Mouse (Mus musculus): Measurements from ENCODE around the gene Cfdp1. TPM values are rescaled to one million over a fixed set of nuclear protein-coding genes. Genes with fewer than 3 reads are reported as not detected.
A peak's percentile ranks its signal among the peaks of the same experiment; 100 is the strongest.

The Cfdp1 gene
- total and polyA plus RNA-seq, 2 experiments from 2014 or later: 121 to 195 TPM

DNA sequence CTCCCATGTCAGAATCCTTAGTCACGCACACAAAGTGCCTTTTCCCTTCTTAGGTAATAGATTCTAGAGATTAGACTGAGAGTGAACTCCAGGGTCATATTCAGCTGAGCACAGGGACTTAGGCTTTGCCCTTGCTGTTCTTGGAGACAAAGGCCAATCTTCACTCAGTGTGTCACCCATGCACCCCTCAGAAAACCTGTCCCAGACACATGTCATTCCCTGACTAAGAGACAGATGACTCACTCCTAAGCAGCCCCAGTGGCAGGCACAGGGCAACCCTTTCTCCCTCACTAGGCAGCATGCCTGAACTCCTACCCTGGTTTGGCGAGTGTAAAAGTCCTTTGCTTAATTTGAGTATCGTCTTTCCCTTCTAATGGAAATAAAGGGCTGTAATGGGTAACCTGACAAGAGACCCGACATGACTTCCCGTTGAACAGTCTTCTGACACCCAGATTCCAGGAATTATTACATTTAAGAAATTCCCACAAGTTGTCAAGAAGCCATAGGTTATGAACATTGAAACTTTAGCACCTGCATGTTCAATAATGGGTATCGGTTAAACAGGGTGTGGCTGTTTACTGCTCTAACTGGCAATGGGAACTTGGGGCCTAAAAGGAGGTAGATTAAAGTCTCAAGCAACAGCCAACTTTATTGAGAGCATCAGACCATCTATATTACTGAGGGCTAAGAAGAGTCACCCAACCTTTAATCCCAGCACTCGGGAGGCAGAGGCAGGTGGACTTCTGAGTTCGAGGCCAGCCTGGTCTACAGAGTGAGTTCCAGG lies 106.0 kb downstream of the Cfdp1 start:
- Histone ChIP-seq H3K27me3 (ENCODE audit: insufficient read depth, low read length) (no peaks in the 10 kb centered on the region), H3K4me2 (ENCODE audit: low read depth) (no peak overlapping the region), H3K27ac (ENCODE audit: low read depth, low read length) (no peak overlapping the region), H3K36me3 (ENCODE audit: insufficient read depth) (no peaks in the 10 kb centered on the region), H3K4me1 (ENCODE audit: insufficient read depth) (peaks cover 15% of the 10 kb centered on the region), H3K9ac (no peak overlapping the region), H3K9me3 (ENCODE audit: low read length) (no peaks in the 10 kb centered on the region), H3K4me3 (ENCODE audit: low read depth, low read length) (no peak overlapping the region)
- WGBS: 84% methylated on average over 8 of the region's 8 CpGs
- DNase-seq: no peak
- ATAC-seq: no peak
- TF ChIP-seq CTCF (IDR thresholded peaks at IDR 0.05; ENCODE audit: low read depth): no peak

DNA sequence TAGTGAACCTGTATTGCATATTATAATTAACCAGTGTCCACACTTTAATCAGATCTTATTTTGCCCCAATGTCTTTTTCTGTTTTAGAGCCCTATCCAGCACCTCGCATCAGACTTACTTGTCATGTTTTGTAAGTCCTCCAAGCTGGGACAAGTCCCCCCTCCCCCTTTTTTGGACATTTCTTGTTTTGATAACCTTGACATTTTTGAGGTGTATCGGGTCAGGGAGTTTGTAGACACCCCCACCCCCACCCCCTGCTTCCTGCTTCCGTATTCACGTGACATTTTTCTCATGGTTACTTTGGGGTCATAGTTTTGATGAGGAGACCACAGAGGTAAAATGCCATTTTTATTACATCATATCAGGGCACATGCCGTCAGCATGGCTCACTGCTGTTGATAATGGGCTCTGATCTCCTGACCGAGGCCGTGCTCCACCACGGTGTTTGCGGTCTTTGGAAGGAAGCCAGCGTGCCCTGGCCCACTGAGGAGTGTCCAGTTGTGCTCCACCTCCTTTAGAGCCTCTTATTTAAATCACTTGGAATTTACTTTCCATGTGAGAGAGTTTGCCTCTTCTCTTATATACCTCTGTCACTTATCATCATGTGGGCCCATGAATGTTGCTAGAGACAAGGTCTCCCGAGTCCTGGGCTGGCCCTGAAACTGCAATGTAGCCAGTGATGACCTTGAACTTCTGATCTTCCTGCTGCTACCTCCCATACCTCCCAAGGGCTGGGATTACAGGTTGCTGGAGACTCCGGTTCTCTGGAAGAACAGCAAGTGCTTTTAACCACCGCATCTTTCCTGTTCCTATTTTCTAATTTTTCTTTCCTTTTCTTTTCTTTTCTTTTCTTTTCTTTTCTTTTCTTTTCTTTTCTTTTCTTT lies 107.3 kb downstream of the Cfdp1 start:
- ATAC-seq (no peak), DNase-seq (no peak)
- peaks cover 21% of the 10 kb centered on the region for H3K4me1 ChIP-seq (ENCODE audit: insufficient read depth)
- no peak overlapping the region for H3K4me2 ChIP-seq (ENCODE audit: low read depth)
- no peaks in the 10 kb centered on the region for H3K27me3 ChIP-seq (ENCODE audit: insufficient read depth, low read length)
- WGBS: 77% methylated on average over 13 of the region's 13 CpGs
- no peak for TF ChIP-seq CTCF (IDR thresholded peaks at IDR 0.05; ENCODE audit: low read depth)
- H3K4me3 ChIP-seq (ENCODE audit: low read depth, low read length): no peak overlapping the region
- no peaks in the 10 kb centered on the region for H3K9me3 ChIP-seq (ENCODE audit: low read length)
- no peaks in the 10 kb centered on the region for H3K36me3 ChIP-seq (ENCODE audit: insufficient read depth)
- H3K27ac ChIP-seq (ENCODE audit: low read depth, low read length): no peak overlapping the region
- H3K9ac ChIP-seq: no peak overlapping the region

DNA sequence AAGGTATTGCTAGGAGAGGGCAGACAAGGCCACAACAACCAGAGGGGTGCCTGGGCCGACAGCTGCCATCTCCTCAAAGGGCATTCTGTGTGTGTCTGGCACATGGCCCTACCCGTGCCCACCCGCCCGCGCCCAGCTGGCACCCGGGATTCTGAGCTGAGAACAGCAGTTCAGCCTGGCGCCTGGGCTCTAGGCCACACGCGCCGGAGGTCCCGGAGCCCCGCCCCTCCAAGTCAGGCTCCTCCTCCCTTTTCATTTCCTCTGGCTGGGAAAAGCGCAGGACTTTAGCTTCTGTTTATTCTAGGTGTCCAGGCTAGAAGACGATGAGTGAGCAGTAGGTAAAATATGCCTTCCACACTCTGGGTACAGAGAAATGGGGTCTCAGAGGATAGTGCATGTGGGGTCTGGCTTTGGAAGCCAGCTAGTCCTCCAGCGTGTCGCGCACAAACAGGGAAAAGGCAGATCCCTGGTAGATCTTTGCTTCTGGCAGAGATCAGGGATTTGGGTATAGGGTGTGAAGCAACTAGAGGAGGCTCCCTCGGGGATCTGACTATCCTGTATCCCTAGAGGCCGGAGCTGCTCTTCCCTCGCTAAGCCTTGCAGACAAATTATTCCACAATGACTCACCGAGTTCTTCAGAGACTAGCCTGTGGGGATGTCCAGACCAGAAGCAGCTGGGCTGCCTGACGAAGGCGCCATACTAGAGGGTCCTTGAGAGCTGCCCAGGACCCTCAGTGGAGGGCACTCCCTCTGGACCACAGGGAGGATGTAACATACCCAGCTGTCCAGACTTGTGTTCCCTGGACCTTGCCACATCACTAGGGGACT lies 108.3 kb downstream of the Cfdp1 start:
- no peak for TF ChIP-seq CTCF (IDR thresholded peaks at IDR 0.05; ENCODE audit: low read depth)
- ATAC-seq (peak; percentile 72), DNase-seq (peak; percentile 84)
- Histone ChIP-seq H3K4me3 (ENCODE audit: low read depth, low read length) (0 out of 2 replicates have a peak overlapping the region, but pooled peaks have one; percentile 7), H3K27ac (ENCODE audit: low read depth, low read length) (peak overlapping the region; percentile 62), H3K36me3 (ENCODE audit: insufficient read depth) (no peaks in the 10 kb centered on the region), H3K9ac (peak overlapping the region; percentile 22), H3K4me2 (ENCODE audit: low read depth) (peak overlapping the region; percentile 35), H3K9me3 (ENCODE audit: low read length) (no peaks in the 10 kb centered on the region), H3K4me1 (ENCODE audit: insufficient read depth) (peaks cover 29% of the 10 kb centered on the region), H3K27me3 (ENCODE audit: insufficient read depth, low read length) (no peaks in the 10 kb centered on the region)
- WGBS: 7% methylated on average over 23 of the region's 23 CpGs

DNA sequence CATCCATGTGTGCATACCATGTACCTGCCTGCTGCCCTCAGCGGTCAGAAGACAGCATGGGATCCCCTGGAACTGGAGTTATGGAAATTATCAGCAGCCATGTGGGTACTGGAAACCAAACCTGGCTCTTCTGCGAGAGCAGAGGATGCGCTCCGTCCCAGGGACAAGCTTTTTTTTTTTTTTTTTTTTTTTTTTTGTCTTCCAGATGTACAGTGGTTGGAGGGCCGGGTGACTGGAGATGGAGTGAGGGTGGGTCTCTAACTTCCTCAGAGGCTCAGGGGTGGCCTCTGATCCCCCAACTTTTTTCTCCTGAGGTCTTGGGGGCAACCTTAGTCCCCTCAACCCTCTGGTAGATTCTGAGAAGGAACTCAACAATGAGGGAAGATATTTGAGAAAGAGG lies 109.0 kb downstream of the Cfdp1 start:
- peak overlapping the region; percentile 22; the same call in 1 of the 2 replicates for H3K9ac ChIP-seq
- H3K4me3 ChIP-seq (ENCODE audit: low read depth, low read length): no peak overlapping the region
- no peaks in the 10 kb centered on the region for H3K36me3 ChIP-seq (ENCODE audit: insufficient read depth)
- no peak for TF ChIP-seq CTCF (IDR thresholded peaks at IDR 0.05; ENCODE audit: low read depth)
- peaks cover 34% of the 10 kb centered on the region for H3K4me1 ChIP-seq (ENCODE audit: insufficient read depth)
- no peaks in the 10 kb centered on the region for H3K27me3 ChIP-seq (ENCODE audit: insufficient read depth, low read length)
- peak overlapping the region; percentile 62 for H3K27ac ChIP-seq (ENCODE audit: low read depth, low read length)
- ATAC-seq: no peak
- peak overlapping the region; percentile 35 for H3K4me2 ChIP-seq (ENCODE audit: low read depth)
- no peak for DNase-seq
- 56% methylated on average over 5 of the region's 5 CpGs for WGBS
- H3K9me3 ChIP-seq (ENCODE audit: low read length): no peaks in the 10 kb centered on the region

DNA sequence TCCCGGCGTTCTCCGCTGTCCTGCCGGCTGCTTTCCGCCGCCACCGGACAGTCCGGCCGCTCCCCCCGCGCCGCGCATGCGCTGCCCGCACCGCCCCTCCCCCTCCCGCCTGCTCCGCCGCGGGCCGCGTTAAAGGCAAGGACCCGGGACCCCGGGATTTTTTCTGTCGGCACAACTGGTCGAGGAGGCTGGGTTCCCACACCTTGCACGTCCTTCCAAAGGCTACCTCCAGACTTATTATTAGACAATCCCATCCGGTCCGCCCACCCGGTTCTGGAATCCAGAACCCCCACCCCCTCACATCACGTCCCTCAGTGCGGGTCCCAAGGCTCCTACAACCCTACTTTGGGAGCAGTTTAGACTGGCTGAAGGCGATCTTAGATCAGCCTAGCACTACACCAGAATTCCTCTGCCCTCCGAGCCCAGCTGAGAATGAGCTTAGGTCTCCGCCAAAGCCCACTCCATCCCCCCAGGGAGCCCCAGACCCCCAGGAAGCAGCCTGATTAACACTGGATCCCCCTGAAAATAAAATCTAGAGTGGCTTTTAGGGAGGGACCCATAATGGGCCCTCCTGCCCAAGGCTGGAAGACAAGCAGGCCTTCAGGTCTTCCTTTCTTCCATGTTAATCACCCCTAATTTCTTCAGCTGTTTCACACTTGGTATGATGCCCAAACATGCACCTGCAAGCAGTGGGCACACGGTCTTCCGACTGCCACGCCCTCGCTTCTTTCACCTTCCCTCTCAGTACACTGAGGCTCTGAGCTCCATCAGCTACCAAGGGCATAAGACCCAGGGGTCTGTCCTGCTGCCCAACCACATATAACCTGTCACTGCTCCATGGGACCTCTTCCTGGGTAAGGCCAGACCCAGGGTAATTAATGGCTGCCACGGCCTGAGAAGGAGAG lies 110.0 kb downstream of the Cfdp1 start, which contains the start of gene Bcar1:
Gene Bcar1 (minus strand): TSS at position 18 of the 905 bp plus-strand sequence.
- H3K4me3 ChIP-seq (ENCODE audit: low read depth, low read length): peak within 1 kb of the TSS; percentile 78
- H3K4me1 ChIP-seq (ENCODE audit: insufficient read depth): peaks cover 34% of the 10 kb centered on the region
- H3K4me2 ChIP-seq (ENCODE audit: low read depth): peak within 1 kb of the TSS; percentile 72
- TF ChIP-seq CTCF (IDR thresholded peaks at IDR 0.05; ENCODE audit: low read depth): no peak
- peak within 1 kb of the TSS; percentile 82 for H3K27ac ChIP-seq (ENCODE audit: low read depth, low read length)
- DNase-seq (peak; percentile 86), ATAC-seq (peak; percentile 53)
- WGBS: 15% methylated on average over 35 of the region's 40 CpGs
- H3K9ac ChIP-seq: peak within 1 kb of the TSS; percentile 92
- H3K36me3 ChIP-seq (ENCODE audit: insufficient read depth): no peaks in the 10 kb centered on the region
- no peaks in the 10 kb centered on the region for H3K9me3 ChIP-seq (ENCODE audit: low read length)
- H3K27me3 ChIP-seq (ENCODE audit: insufficient read depth, low read length): no peaks in the 10 kb centered on the region

Measured in forebrain, postnatal 0 days (tissue).